Mouse (Mus musculus) forebrain, embryonic 10.5 days (tissue): ENCODE data around the gene Hes3. TPM values are rescaled to one million over a fixed set of nuclear protein-coding genes. Genes with fewer than 3 reads are reported as not detected.
A peak's percentile ranks its signal among the peaks of the same experiment; 100 is the strongest.

Experiments
- DNase-seq: peaks from one replicate; pipeline ENCODE4 v3.0.0-alpha.2; 2017; ENCODE audit warnings: low spot score; ENCODE audit errors: extremely low spot score
- H3K27ac ChIP-seq: fragments of 300-500 bp; sonication (generic); 2 replicates; pipeline ENCODE4 v1.5.1; 2016; ENCODE audit warnings: mild to moderate bottlenecking
- H3K27me3 ChIP-seq: fragments of 300-500 bp; sonication (generic); 2 replicates; pipeline ENCODE4 v1.6.1; 2016; ENCODE audit warnings: mild to moderate bottlenecking; ENCODE audit not compliant: poor library complexity, severe bottlenecking
- H3K36me3 ChIP-seq: fragments of 300-500 bp; sonication (generic); replicated peaks from 2 replicates; pipeline ENCODE4 v1.6.1; 2016; ENCODE audit warnings: mild to moderate bottlenecking, moderate library complexity
- H3K4me1 ChIP-seq: fragments of 300-500 bp; sonication (generic); 2 replicates; pipeline ENCODE4 v1.6.1; 2016
- H3K4me3 ChIP-seq: fragments of 300-500 bp; sonication (generic); 2 replicates; pipeline ENCODE4 v1.5.1; 2016; ENCODE audit warnings: mild to moderate bottlenecking, moderate library complexity
- H3K9me3 ChIP-seq: fragments of 300-500 bp; sonication (generic); 2 replicates; pipeline ENCODE4 v1.6.1; 2016; ENCODE audit warnings: mild to moderate bottlenecking, moderate library complexity
- WGBS: fragments of 180-500 bp; shearing (Covaris S2); methylation state at CpG from one replicate; pipeline ENCODE4 v1.1.7; 2016; 5-methylcytosine and 5-hydroxymethylcytosine counted together
- polyA plus RNA-seq: library from polyadenylated mRNA; unstranded; fragments of >200 nt; fragmentation: Nextera tagmentation; extraction: Ambion mirVana; gene quantifications from 2 replicates; pipeline ENCODE4 v1.2.1, GENCODE M21; 2016

Gene Hes3
- polyA plus RNA-seq, 1 experiment from 2014 or later, result 0.92 TPM

DNA sequence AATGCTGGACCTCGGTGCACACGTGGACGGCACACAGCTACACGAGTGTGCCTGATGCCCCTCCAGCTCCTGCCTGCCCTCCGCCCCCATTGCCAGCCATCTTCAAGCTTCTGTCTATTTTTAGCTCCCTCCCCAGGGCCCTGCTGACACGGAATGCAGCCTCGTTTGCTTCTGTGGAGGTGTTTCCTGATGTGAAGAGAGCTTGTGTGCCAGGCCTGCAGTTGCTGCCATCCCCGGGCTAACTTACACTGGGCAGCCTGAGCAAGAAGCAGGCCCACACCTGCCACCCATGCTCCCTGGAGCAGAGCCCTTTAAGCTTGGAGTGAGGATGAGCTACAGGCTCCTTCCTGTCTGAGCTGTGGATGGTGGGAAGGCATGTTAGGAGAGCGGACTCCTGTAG, 29.3 kb downstream of the Hes3 start:
- Histone ChIP-seq H3K27me3 (no peaks in the 10 kb centered on the region), H3K9me3 (no peaks in the 10 kb centered on the region), H3K27ac (no peak overlapping the region), H3K4me1 (peaks cover 50% of the 10 kb centered on the region), H3K36me3 (peaks cover 25% of the 10 kb centered on the region), H3K4me3 (no peak overlapping the region)
- WGBS, result 79% methylated on average over 9 of the region's 9 CpGs
- no peak for DNase-seq

DNA sequence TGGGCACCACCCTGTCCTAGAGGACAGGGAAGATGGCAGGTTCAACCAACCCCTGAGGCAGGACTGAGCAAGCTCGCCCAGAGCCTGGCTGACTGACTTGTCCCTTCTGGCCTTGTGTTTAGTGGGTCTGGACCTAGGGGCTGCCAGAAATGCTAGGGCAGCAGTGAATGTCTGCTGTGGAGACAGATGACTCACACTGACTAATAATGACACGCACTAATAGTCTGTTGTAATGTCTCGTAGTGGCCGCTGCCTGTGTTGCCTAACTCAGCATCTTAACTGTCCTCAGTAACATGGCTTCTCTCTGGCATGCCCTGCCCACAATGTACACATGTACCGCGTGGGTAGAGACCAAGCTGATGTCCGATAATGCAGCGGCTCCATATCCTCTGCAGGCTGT, 31.0 kb downstream of the Hes3 start:
- H3K36me3 ChIP-seq, result peaks cover 25% of the 10 kb centered on the region
- no peaks in the 10 kb centered on the region for H3K27me3 ChIP-seq
- DNase-seq, result no peak
- H3K9me3 ChIP-seq, result no peaks in the 10 kb centered on the region
- WGBS, result 94% methylated on average over 8 of the region's 8 CpGs
- no peak overlapping the region for H3K4me3 ChIP-seq
- peaks cover 39% of the 10 kb centered on the region for H3K4me1 ChIP-seq
- no peak overlapping the region for H3K27ac ChIP-seq

DNA sequence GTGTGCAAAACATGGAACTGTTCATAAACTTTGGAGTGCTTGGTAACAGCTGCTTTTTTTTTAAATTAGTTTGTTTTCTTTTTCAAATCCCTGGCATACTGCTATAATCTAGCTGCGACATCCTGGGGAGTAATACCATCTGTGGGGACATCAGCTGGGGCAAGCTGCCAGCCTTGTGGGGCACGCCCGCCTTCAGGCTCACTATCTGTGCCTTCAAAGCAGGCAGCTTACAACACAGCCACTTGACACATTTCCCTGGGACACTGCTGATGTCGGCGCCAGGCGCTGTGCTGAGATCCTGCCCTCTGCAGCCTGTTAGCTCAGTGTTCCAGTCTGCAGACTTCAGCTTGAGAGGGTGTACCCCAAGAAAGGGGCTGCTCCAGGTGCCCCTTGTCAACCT, 34.4 kb downstream of the Hes3 start:
- Histone ChIP-seq H3K27ac (no peak overlapping the region), H3K4me1 (peaks cover 18% of the 10 kb centered on the region), H3K27me3 (no peaks in the 10 kb centered on the region), H3K4me3 (no peak overlapping the region), H3K36me3 (peaks cover 27% of the 10 kb centered on the region), H3K9me3 (no peaks in the 10 kb centered on the region)
- no peak for DNase-seq
- WGBS, result 80% methylated on average over 6 of the region's 6 CpGs

DNA sequence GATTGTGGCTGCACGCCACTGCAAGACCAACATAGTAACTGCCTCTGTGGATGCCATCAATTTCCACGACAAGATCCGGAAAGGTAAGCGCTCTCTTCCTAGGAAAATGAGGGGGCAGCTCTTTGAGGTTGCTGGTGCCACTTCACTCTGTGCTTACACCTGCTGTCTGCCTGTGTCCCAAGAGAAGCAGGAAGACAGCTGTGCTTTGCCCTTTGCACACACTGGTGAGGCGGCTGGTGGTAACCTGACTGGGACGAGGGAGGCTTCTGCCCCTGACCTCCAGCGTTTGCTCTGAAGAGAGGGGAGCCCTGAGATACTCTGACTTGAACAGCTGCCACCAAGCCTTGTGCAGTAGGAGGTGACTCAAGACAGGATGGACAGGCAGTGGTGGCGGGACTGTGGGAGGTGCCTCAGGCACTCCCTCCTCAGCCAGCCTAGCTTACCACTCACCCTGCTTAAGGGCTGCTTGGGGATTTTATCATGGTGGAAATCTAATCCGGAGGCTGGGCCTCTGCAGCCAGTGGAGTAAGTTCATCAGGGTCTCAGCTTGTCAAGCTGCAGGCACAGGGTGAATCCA, 38.2 kb downstream of the Hes3 start:
- Histone ChIP-seq H3K4me3 (no peak overlapping the region), H3K36me3 (peaks cover 21% of the 10 kb centered on the region), H3K9me3 (no peaks in the 10 kb centered on the region), H3K27me3 (no peaks in the 10 kb centered on the region), H3K27ac (no peak overlapping the region), H3K4me1 (peaks cover 14% of the 10 kb centered on the region)
- DNase-seq, result no peak
- 82% methylated on average over 9 of the region's 9 CpGs for WGBS

DNA sequence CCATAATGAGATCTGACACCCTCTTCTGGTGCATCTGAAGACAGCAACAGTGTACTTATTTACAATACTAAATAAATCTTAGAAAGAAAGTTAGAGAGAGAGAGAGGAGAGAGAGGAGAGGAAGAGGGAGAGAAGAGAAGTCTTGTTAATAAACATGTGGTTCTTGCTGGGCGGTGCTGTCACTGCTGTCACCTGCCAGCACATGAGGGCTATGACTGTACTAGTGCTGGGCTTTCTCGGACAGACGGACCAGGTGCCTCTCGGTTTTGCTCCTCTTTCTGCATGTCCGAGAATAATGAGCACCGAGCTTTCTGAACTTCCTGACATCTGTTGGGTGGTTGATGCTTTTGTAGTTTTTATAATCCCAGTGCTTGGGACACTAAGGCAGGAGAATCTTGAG, 40.8 kb downstream of the Hes3 start:
- H3K4me3 ChIP-seq, result no peak overlapping the region
- 93% methylated on average over 6 of the region's 6 CpGs for WGBS
- peaks cover 31% of the 10 kb centered on the region for H3K4me1 ChIP-seq
- H3K9me3 ChIP-seq, result no peaks in the 10 kb centered on the region
- peaks cover 21% of the 10 kb centered on the region for H3K36me3 ChIP-seq
- no peak for DNase-seq
- no peaks in the 10 kb centered on the region for H3K27me3 ChIP-seq
- H3K27ac ChIP-seq, result no peak overlapping the region

DNA sequence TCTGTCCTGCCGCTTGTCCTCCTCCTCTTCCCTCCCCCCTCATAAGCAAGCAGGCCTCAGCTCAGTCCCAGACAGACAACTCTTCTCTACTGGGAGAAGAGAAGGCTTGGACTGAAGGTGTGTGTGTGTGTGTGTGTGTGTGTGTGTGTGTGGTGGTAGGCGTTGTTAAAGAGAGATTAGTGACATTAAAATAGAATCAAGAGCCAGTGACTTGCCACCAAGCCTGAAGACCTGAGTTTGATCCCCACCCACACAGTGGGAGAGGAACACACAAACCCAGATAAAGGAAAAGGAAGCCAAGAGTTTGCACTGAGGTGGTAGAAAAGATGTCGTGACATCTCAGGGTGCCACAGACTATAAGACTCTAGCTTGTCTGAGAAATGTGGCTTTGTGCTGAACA, 44.3 kb downstream of the Hes3 start:
- Histone ChIP-seq H3K36me3 (peaks cover 11% of the 10 kb centered on the region), H3K9me3 (no peaks in the 10 kb centered on the region), H3K27me3 (no peaks in the 10 kb centered on the region), H3K4me3 (no peak overlapping the region), H3K4me1 (peaks cover 43% of the 10 kb centered on the region), H3K27ac (no peak overlapping the region)
- WGBS, result 85% methylated on average over 3 of the region's 3 CpGs
- no peak for DNase-seq

DNA sequence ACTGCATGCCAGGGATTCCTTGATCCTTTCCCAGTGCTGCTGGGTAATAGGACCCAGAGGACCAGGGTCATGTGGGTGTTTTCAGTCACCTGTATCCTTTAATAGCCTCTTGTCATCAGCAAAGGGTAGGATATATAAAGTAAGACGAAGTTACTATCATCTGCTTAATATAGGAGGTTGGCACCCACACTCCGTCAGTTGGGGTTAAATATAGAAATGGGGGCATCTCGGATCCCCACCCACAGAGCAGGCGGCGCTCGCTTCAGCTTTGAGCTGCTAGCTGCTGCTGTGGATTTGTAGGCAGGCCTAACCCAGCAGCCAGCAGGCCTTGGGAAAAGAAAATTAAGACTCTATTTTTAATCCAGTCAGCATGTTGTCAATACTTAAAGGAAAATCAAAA, 45.5 kb downstream of the Hes3 start:
- 86% methylated on average over 6 of the region's 6 CpGs for WGBS
- peaks cover 19% of the 10 kb centered on the region for H3K36me3 ChIP-seq
- H3K27ac ChIP-seq, result no peak overlapping the region
- H3K4me1 ChIP-seq, result peaks cover 35% of the 10 kb centered on the region
- no peak overlapping the region for H3K4me3 ChIP-seq
- no peaks in the 10 kb centered on the region for H3K27me3 ChIP-seq
- DNase-seq, result no peak
- H3K9me3 ChIP-seq, result no peaks in the 10 kb centered on the region

DNA sequence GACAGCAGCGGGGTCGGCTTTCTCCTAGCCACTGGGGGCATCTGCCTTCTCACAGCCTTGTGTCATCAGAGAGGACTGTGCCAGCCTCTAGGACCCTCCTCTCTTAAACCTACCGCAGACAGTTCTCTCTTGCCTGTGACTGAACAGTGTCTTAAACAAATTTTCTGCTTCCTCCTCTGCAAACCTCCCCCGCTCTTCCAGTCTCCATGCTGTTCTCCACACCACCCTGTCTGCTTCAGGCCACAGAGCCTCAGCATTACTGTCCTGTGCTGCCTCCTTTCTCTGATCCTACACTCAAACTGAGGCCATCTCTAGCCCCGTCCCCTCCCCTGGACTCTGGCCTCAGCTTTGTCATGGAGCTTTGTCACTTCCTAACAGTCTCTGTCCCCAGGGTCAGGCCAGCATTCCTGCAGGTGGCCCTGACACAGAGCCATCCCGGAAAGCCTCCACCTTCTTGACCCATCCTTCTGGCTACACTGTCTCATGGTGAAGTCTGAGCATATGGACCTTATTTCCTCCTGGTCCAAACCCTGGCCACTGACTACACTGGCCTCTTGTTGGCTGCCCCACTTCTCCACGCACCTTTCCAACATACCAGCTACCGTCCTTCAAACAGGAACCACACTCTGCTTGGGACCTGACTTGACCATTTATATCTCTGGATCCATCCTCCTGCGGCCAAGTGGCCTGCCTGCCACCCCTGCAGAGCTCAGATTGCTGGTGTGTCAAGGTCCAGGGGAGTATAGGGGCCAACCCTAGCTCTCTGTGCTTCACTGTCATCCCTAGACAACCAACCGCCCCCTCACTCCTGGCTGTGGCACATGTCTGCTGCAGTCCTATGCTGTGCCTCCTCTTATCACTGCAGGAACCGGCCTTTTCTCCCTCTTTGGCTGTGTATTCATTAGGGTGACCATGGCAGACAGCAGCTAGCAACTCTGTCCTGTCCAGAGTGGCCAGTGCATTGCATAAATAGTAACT, 46.6 kb downstream of the Hes3 start:
- Histone ChIP-seq H3K4me3 (no peak overlapping the region), H3K9me3 (no peaks in the 10 kb centered on the region), H3K36me3 (peaks cover 19% of the 10 kb centered on the region), H3K27me3 (no peaks in the 10 kb centered on the region), H3K27ac (peak overlapping the region; percentile 35; the same call in 1 of the 2 replicates), H3K4me1 (peaks cover 38% of the 10 kb centered on the region)
- 81% methylated on average over 11 of the region's 11 CpGs for WGBS
- DNase-seq, result no peak

DNA sequence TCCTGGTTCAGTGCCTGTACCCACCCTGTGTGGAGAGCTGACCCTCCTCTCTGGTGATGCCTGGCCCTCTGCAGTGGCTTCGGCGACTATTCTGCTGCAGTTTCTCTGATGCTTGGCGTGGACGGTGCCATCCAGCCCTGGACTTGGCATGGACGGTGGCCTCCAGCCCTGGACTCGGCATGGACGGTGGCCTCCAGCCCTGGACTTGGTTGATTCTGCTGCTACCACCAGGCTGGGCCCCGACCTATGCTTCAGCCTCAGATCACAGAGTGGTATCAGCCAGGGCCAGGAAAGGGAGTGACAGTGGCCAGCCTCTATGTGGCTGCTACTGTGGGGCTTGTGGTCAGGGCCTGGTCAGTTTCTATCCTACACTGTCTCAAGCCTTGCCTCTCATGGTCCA, 47.5 kb downstream of the Hes3 start:
- Histone ChIP-seq H3K4me3 (no peak overlapping the region), H3K4me1 (peaks cover 39% of the 10 kb centered on the region), H3K27ac (0 out of 2 replicates have a peak overlapping the region, but pooled peaks have one; percentile 35), H3K9me3 (no peaks in the 10 kb centered on the region), H3K36me3 (peaks cover 26% of the 10 kb centered on the region), H3K27me3 (no peaks in the 10 kb centered on the region)
- WGBS, result 87% methylated on average over 8 of the region's 8 CpGs
- no peak for DNase-seq

DNA sequence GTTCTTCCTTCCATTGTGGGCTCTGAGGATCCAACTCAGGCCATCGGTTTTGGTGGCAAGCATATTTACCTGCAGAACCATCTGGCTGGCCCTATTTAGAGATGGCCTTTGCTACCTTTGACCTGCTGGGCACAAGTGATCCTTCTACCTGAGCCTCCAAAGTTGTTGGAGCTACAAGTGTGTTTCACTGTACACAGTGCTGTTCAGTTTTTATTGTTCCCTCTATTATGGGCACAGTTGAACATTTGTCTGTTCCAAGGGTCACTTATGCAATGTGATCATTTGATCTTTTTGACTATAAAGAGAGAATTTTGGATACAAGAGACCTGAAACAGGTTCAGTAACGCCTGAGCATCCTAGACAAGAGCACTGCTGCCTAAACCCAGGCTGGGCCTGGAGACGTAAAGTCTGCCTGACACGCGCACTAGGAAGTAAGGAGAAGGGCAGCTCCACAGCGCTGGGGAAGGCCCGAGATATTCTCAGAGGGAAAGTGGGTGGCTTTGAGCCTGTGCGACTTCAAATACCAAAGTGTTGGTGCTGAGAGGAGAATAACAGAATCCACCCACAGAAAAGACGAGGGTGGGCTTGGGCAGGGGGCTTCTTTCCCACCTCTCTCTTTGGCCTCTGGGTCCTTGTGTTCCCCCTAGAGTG, 48.1 kb downstream of the Hes3 start:
- no peaks in the 10 kb centered on the region for H3K9me3 ChIP-seq
- peaks cover 39% of the 10 kb centered on the region for H3K4me1 ChIP-seq
- DNase-seq, result no peak
- H3K27ac ChIP-seq, result no peak overlapping the region
- H3K36me3 ChIP-seq, result peaks cover 32% of the 10 kb centered on the region
- H3K4me3 ChIP-seq, result no peak overlapping the region
- 92% methylated on average over 9 of the region's 9 CpGs for WGBS
- H3K27me3 ChIP-seq, result no peaks in the 10 kb centered on the region

DNA sequence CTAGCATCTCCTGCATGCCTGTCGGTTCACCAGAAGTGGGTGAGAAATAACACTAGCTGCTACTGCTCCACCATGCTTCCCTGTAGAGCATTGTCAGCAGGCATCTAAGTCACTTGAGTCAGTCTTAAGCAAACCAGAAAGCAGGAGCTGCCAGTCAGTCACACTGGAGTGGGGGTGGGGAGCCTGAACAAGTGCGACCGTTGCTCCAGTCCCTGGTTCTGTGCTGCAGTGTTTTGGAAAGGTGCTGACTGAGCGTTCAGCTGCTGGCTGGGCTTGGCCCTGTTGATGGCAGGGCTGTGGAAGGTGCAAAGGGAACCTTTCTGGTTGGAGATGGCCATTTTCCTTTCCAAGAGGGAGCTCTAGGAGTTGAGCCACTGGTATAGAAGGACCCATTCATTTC, 51.5 kb downstream of the Hes3 start:
- no peak for DNase-seq
- Histone ChIP-seq H3K9me3 (no peaks in the 10 kb centered on the region), H3K36me3 (peaks cover 56% of the 10 kb centered on the region), H3K27me3 (no peaks in the 10 kb centered on the region), H3K4me3 (no peak overlapping the region), H3K4me1 (peaks cover 15% of the 10 kb centered on the region), H3K27ac (no peak overlapping the region)
- WGBS, result 79% methylated on average over 4 of the region's 4 CpGs
